Mouse (Mus musculus): Measurements from ENCODE around the gene Rpl19.

GRCm38 (mm10) chr11:98067255-98067654 is 40.7 kb downstream of the Rpl19 start:
- peak; percentile 83 for TF ChIP-seq POLR2A (IDR thresholded peaks at IDR 0.05; ENCODE audit: control insufficient read depth, low read depth, low read length)
- TF ChIP-seq CTCF (IDR thresholded peaks at IDR 0.05; ENCODE audit: control insufficient read depth, insufficient read depth, insufficient replicate concordance, low read depth, low read length): no peak

Data from testis, adult 2 months (tissue).